Mouse (Mus musculus) limb, embryonic 11.5 days (tissue): ENCODE results near the gene Smco2. TPM values are rescaled to one million over a fixed set of nuclear protein-coding genes. Genes with fewer than 3 reads are reported as not detected.

Experiments used
- ATAC-seq: fragments of 200-750 bp; cut with Nextera tagmentation; 2 replicates; pipeline ENCODE4 v1.8.0; 2017; ENCODE audit warnings: low read depth; ENCODE audit not compliant: insufficient number of reproducible peaks, low FRiP score, low TSS enrichment
- DNase-seq: peaks from one replicate; pipeline ENCODE4 v3.0.0-alpha.2; 2015; ENCODE audit warnings: low spot score
- H3K27ac ChIP-seq: fragments of 300-500 bp; sonication (generic); replicated peaks from 2 replicates; pipeline ENCODE4 v1.5.1; 2014; ENCODE audit warnings: low read depth, mild to moderate bottlenecking, low read length
- H3K27me3 ChIP-seq: fragments of 300-500 bp; sonication (generic); 2 replicates; pipeline ENCODE4 v1.6.1; 2014; ENCODE audit warnings: mild to moderate bottlenecking, low read length, mixed read lengths; ENCODE audit not compliant: control insufficient read depth, insufficient read depth
- H3K36me3 ChIP-seq: fragments of 300-500 bp; sonication (generic); 2 replicates; pipeline ENCODE4 v1.6.1; 2014; ENCODE audit warnings: mild to moderate bottlenecking, low read length, moderate library complexity, mixed read lengths; ENCODE audit not compliant: control insufficient read depth, insufficient read depth
- H3K4me1 ChIP-seq: fragments of 300-500 bp; sonication (generic); 2 replicates; pipeline ENCODE4 v1.6.1; 2014; ENCODE audit warnings: low read length, mixed read lengths; ENCODE audit not compliant: control insufficient read depth, insufficient read depth
- H3K4me2 ChIP-seq: fragments of 300-500 bp; sonication (generic); 2 replicates; pipeline ENCODE4 v1.6.1; 2014; ENCODE audit warnings: low read depth, mild to moderate bottlenecking, moderate library complexity; ENCODE audit not compliant: severe bottlenecking
- H3K4me3 ChIP-seq: fragments of 300-500 bp; sonication (generic); 2 replicates; pipeline ENCODE4 v1.5.1; 2014; ENCODE audit warnings: low read depth, low read length
- H3K9ac ChIP-seq: fragments of 300-500 bp; sonication (generic); 2 replicates; pipeline ENCODE4 v1.6.1; 2014; ENCODE audit warnings: mild to moderate bottlenecking, low read length
- H3K9me3 ChIP-seq: fragments of 300-500 bp; sonication (generic); 2 replicates; pipeline ENCODE4 v1.6.1; 2016; ENCODE audit warnings: low read length; ENCODE audit not compliant: control insufficient read depth
- WGBS: fragments of 180-500 bp; shearing (Covaris S2); extraction: QIAGEN DNeasy Blood & Tissue Kit; methylation state at CpG from one replicate; pipeline ENCODE4 v1.1.7; 2014; 5-methylcytosine and 5-hydroxymethylcytosine counted together
- polyA plus RNA-seq: library from polyadenylated mRNA; unstranded; fragments of >200 nt; fragmentation: Nextera tagmentation; extraction: Ambion mirVana; gene quantifications from 2 replicates; pipeline ENCODE4 v1.2.1, GENCODE M21; 2014

Gene Smco2
- not detected in 2 replicates for polyA plus RNA-seq

DNA sequence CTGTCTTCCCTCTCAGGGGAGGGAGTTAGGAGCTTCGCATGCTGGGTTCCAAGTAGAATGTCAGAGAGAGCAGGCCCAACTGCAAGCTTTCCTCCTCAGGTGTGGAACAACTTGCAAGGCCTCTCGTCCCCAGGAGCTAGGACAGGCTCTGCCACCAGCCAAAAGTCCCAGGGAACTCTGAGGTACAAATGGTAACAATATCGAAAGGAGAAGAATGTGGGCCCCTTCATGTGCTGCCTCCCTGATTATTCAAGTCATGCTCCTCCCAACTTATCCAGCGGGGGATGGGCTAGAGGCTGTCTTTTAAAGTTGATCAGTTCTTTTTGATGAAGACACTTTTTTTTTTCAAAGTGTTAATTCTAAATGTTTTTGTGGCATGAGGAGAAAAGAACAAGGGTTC lies at the start of gene Smco2:
Smco2 (plus strand) TSS at position 55 of the 400 bp plus-strand sequence.
- no peak for ATAC-seq
- no peaks in the 10 kb centered on the region for H3K9me3 ChIP-seq
- no peaks in the 10 kb centered on the region for H3K36me3 ChIP-seq
- no peak within 1 kb of the TSS for H3K4me2 ChIP-seq
- DNase-seq = no peak
- H3K9ac ChIP-seq = no peak within 1 kb of the TSS
- no peak within 1 kb of the TSS for H3K27ac ChIP-seq
- H3K27me3 ChIP-seq = no peaks in the 10 kb centered on the region
- H3K4me3 ChIP-seq = no peak within 1 kb of the TSS
- 75% methylated on average over 4 of the region's 4 CpGs for WGBS
- H3K4me1 ChIP-seq = no peaks in the 10 kb centered on the region

DNA sequence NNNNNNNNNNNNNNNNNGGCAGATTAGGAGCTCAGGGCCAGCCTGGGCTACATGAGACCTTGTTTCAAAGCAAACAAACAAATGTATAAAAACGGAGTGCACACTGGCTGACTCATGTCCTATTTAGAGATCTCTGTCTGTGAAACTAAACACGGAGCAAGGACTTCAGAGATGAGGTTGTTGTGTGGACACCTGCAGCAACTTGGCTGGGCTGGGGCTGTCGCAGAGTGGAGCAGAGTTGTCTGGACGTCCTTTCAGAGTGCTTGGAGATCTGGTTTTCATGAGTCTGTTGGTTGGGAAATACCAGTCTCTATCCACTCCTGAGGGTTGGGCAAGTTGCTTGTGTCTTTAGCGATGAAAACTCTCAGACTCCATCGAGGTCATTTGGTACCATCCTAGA lies 39.9 kb upstream of the Smco2 start:
- Histone ChIP-seq H3K4me2 (no peak overlapping the region), H3K4me1 (no peaks in the 10 kb centered on the region), H3K9ac (no peak overlapping the region), H3K36me3 (no peaks in the 10 kb centered on the region; the same call in 1 of the 2 replicates), H3K9me3 (no peaks in the 10 kb centered on the region), H3K27ac (no peak overlapping the region), H3K27me3 (no peaks in the 10 kb centered on the region), H3K4me3 (no peak overlapping the region)
- no peak for ATAC-seq
- 92% methylated on average over 6 of the region's 6 CpGs for WGBS
- DNase-seq = no peak

DNA sequence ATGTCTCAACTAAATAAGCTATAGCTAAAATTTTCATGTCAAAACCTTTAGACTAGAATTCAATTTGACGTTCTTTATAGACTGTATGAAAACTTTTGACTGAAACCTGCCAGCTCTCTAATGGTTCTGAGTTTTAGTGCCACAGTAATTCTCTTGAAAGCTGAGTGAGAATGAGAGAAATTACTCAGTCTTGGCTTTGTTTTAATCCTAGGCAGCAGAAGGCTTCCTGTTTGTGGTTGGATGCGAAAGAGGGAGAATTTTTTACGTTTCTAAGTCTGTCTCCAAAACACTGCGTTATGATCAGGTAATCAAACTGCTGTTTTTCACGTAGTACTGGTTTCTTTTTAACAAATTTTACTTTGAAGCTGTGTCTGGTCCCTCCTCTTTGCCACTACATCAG lies 36.9 kb upstream of the Smco2 start:
- 88% methylated on average over 5 of the region's 5 CpGs for WGBS
- Histone ChIP-seq H3K4me3 (no peak overlapping the region), H3K9ac (no peak overlapping the region), H3K9me3 (no peaks in the 10 kb centered on the region), H3K4me2 (no peak overlapping the region), H3K4me1 (no peaks in the 10 kb centered on the region), H3K27me3 (no peaks in the 10 kb centered on the region), H3K36me3 (peaks cover 3% of the 10 kb centered on the region; the same call in 1 of the 2 replicates), H3K27ac (no peak overlapping the region)
- DNase-seq (no peak), ATAC-seq (no peak)

DNA sequence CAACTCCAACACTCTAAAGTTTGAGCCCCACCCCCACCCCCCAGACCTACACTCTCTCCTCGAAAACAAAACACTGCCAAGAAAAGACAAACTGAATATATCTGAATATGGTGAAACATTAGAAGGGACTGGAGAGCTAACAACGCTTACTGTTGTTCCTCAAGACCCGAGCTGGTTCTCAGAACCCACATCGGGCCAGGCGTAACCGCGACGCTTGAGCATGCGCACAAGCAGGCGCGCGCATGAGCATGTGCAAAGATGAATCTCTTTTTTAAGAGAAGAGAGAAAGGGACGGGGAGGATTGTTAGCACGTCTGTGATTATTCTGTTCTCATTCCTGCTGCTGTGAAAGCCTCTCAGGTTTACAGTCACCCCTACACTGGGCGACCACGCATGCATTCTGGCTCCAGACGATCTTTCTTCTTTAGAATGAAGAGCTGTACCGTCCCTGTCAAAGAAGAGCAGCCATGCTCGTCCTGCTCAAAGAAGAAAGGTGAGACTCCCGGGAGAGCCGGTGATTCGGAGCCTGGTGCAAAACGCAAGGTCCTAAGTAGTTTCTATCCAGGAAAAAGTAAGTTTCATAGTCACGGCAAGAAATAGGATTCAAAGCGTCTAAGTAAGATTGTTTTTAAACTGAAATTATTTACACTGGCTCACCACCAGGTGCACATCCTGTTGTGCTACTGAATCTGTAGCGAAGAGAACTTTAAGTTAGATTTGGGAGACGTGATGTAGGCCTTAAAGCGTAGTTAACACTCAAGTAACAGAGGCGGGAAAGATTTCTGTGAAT lies 29.5 kb upstream of the Smco2 start:
- Histone ChIP-seq H3K4me2 (no peak overlapping the region), H3K9me3 (no peaks in the 10 kb centered on the region), H3K9ac (no peak overlapping the region), H3K27ac (no peak overlapping the region), H3K36me3 (0 out of 2 replicates have a peak, but pooled peaks cover 3% of the 10 kb centered on the region), H3K4me3 (no peak overlapping the region), H3K4me1 (no peaks in the 10 kb centered on the region), H3K27me3 (no peaks in the 10 kb centered on the region)
- no peak for ATAC-seq
- no peak for DNase-seq
- WGBS = 89% methylated on average over 29 of the region's 29 CpGs

DNA sequence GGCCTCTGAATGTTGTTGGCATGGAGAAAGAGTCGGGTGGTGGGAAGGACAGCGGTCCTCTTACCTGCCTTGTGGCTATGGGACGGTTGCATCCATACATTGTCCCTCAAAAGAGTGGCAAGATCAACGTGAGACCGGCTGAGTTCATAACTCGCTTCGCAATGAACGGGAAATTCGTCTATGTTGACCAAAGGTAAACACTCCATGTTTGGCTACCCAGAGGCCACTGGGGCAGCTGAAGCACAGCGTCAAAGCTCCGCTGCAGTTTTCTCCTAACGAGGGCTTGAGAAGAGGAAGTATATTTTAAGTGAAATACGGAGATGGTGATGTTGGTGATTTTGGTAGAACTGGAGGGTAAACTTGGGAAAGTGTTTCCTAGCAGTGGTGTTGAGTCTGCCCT lies 27.9 kb upstream of the Smco2 start:
- Histone ChIP-seq H3K27me3 (no peaks in the 10 kb centered on the region), H3K9me3 (no peaks in the 10 kb centered on the region), H3K4me1 (no peaks in the 10 kb centered on the region), H3K36me3 (no peaks in the 10 kb centered on the region), H3K4me3 (no peak overlapping the region), H3K27ac (no peak overlapping the region), H3K4me2 (no peak overlapping the region), H3K9ac (no peak overlapping the region)
- no peak for ATAC-seq
- no peak for DNase-seq
- WGBS = 91% methylated on average over 13 of the region's 13 CpGs

DNA sequence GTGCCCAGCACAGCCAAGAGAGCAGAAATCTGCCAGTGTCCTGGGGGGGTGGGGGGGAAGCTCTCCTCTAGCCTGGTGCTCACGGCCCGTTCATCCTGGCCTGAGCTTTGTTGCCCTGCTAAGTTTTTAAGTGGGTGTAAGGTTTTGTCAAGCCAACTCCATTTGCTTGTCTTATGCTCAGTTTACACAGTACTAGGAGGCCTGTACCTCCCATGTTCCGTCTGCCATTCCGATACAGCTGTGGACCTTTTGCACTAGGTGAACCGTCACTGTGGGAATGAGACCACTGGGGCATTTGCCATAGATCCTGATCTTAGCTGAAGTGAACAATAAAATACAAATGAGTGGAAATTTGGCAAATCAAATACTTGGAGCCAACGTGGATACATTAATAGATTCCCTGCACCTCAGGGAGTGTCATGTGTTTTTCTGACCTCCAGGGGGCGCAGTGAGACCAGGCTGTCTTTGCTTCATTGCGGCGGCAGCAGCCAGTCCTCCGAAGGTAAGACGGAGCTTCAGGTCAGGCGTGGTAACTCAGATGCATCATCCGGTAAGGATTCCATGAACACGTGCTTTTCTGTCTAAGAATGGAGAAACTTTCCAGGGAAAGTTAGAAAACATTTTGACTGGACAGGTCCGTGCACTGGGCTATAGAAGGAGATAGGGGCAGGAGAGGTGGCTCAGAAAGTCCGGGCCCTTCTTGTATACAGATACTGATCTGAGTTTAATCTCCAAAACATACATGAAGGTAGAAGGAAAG lies 25.0 kb upstream of the Smco2 start:
- H3K4me3 ChIP-seq = no peak overlapping the region
- no peaks in the 10 kb centered on the region for H3K4me1 ChIP-seq
- H3K4me2 ChIP-seq = no peak overlapping the region
- H3K9ac ChIP-seq = no peak overlapping the region
- H3K9me3 ChIP-seq = no peaks in the 10 kb centered on the region
- no peak for ATAC-seq
- no peak overlapping the region for H3K27ac ChIP-seq
- peak; percentile 80 for DNase-seq
- WGBS = 44% methylated on average over 16 of the region's 16 CpGs
- no peaks in the 10 kb centered on the region for H3K36me3 ChIP-seq
- H3K27me3 ChIP-seq = no peaks in the 10 kb centered on the region

DNA sequence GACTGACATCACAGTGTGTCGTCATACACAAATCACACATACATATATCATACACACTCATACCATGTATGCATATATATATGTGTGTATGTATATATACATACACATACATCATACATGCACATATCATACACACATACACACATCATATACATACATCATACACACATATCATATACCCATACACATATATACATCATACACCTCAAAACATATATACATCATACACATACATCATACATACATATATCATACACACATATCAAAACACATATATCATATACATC lies 24.5 kb upstream of the Smco2 start:
- H3K4me3 ChIP-seq = no peak overlapping the region
- DNase-seq (no peak), ATAC-seq (no peak)
- no peak overlapping the region for H3K9ac ChIP-seq
- H3K4me2 ChIP-seq = no peak overlapping the region
- H3K36me3 ChIP-seq = no peaks in the 10 kb centered on the region
- H3K9me3 ChIP-seq = no peaks in the 10 kb centered on the region
- no peaks in the 10 kb centered on the region for H3K27me3 ChIP-seq
- 76% methylated on average over 1 of the region's 1 CpGs for WGBS
- no peaks in the 10 kb centered on the region for H3K4me1 ChIP-seq
- H3K27ac ChIP-seq = no peak overlapping the region

DNA sequence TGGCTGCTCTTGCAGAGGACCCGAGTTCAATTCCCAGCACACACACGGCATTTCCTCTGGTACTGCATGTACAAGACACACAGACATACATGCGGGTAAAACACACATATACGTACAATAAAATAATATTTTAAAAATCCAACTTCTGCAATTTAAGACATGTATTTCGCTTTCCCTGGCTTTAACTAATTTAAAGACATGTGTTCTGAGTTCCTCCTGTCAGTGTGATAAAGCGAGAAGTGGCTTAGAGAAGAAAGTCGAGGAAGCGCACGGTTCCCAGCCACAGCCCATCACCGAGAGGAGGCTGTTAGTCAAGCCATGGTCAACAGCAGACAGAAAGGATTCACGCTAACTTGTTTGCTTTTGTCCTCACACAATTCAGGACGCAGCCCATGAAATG lies 18.6 kb upstream of the Smco2 start:
- no peaks in the 10 kb centered on the region for H3K9me3 ChIP-seq
- 93% methylated on average over 12 of the region's 12 CpGs for WGBS
- no peaks in the 10 kb centered on the region for H3K27me3 ChIP-seq
- DNase-seq = no peak
- 0 out of 2 replicates have a peak, but pooled peaks cover 2% of the 10 kb centered on the region for H3K4me1 ChIP-seq
- ATAC-seq = no peak
- no peak overlapping the region for H3K9ac ChIP-seq
- no peak overlapping the region for H3K4me3 ChIP-seq
- H3K27ac ChIP-seq = no peak overlapping the region
- H3K4me2 ChIP-seq = no peak overlapping the region
- H3K36me3 ChIP-seq = no peaks in the 10 kb centered on the region
